Mouse (Mus musculus) liver, embryonic 18 days (tissue): ENCODE measurements around the gene Adsl. TPM values are rescaled to one million over a fixed set of nuclear protein-coding genes. Genes with fewer than 3 reads are reported as not detected.

Experiments used
- polyA plus RNA-seq: library from polyadenylated mRNA; depleted of rRNA; stranded (reverse); fragments of >200 nt; gene quantifications from 2 replicates; pipeline ENCODE4 v1.2.3, GENCODE M21; 2012; rRNA removed

Adsl gene
- polyA plus RNA-seq, result 30.8 and 33.0 TPM in 2 replicates

DNA sequence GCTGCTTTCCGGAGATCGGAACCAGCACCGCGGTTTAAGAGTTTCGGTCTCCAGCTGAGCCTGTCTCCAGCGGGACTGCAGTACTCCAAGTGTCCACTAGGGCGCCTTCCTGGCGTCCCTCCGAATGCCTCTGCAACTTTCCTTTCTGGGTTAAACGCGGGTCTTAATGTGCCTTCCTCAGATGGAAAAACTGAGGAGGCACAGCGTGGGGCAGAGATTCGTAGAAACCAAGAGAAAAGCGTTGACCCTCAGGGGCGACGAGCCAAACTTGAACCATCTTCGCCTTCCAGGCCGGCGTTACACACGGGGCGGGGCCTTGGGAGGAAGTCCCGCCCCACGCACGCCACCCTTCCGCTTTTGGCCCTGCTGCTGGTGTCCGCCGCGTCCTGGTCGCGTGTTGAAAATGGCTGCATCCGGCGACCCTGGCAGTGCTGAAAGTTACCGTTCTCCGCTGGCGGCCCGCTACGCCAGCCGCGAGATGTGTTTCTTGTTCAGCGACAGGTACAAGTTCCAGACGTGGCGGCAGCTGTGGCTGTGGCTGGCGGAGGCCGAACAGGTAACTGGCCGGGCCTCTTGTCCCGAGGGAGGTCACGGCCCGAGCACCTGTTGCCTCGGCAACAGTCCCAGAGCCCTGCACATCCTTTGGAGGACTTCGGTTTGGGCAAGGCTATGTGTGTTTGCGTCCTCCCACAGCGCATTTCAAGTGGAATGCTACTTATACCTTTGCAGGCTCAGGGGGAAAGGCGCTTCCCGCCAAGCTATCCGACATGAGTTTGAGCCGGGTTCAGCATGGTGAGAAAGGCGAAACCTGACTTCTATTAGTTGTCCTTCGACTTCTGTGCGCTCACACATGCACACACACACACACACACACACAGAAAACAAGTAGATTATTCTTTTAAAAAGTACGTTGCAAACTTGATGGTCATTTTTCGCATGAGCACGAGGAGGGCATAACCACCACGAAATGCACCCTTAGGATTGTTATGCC, at the start of gene Adsl:
Gene Adsl (plus strand): TSS at position 346 of the 991 bp plus-strand sequence.

DNA sequence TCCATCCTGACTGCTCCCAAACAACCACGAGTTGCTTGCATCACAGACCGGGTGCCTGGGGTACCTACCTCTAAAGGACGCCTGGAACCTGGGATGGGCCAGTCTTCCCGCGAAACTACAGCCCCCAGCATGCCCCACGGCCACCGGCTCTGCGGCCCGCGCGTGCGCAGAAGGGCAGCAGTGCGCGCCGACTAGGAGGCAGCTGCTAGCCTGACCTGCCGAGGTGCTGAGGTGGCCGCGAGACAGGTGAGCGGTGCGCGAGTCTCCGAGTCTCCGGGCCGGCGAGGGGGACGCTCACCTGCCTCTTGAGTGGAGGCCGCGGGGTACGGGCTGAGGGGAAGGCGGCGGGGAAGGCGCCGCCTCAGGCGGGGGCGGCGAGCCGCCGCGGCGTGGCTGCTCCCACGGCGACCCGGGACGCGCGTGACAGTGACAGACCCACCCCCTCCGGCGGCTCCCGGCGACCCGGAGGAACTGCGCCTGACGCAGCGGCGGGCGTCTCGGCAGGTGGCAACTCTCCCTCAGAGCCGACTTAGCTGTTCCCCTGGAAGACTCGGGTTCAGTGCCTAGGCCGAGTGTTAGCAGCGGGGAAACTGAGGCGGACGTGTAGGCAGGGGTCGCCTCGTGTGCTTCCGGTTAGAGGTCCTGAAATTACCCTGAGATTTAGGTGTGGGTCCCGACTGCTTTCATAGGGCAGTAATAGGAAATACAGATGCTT, 29.5 kb downstream of the Adsl start, which contains the start of gene Sgsm3:
Gene Sgsm3 (plus strand): TSS at position 146 of the 715 bp plus-strand sequence.

Other genes starting within 250 kb of the Adsl start
- gene Tnrc6b, start 237.2 kb upstream of the Adsl start, polyA plus RNA-seq, result 4.5 and 5.7 TPM in 2 replicates
- gene Sgsm3, start 29.3 kb downstream of the Adsl start, polyA plus RNA-seq, result 6.1 and 7.0 TPM in 2 replicates
- 4.4 and 6.0 TPM in 2 replicates for gene Mrtfa, start 242.3 kb downstream of the Adsl start, polyA plus RNA-seq